Mouse (Mus musculus) lung, postnatal 0 days (tissue): ENCODE measurements around the gene Exosc1. TPM values are rescaled to one million over a fixed set of nuclear protein-coding genes. Genes with fewer than 3 reads are reported as not detected.
"Not testable (repeated sequence)": the region's sequence is repeated elsewhere in the genome, so short reads cannot be mapped to it uniquely, and the experiment has no call there.

Source experiments
- ATAC-seq: fragments of 200-750 bp; cut with Nextera tagmentation; 2 replicates; pipeline ENCODE4 v1.8.0; 2017; ENCODE audit warnings: moderate library complexity
- DNase-seq: peaks from one replicate; pipeline ENCODE4 v3.0.0-alpha.2; 2016; ENCODE audit warnings: low spot score
- H3K27ac ChIP-seq: fragments of 300-500 bp; sonication (generic); 2 replicates; pipeline ENCODE4 v1.5.1; 2014; ENCODE audit warnings: antibody characterized with exemption, mild to moderate bottlenecking, low read length, mixed read lengths
- H3K27me3 ChIP-seq: fragments of 300-500 bp; sonication (generic); replicated peaks from 2 replicates; pipeline ENCODE4 v1.6.1; 2014; ENCODE audit warnings: low read length, mixed read lengths; ENCODE audit not compliant: insufficient read depth
- H3K36me3 ChIP-seq: fragments of 300-500 bp; sonication (generic); 2 replicates; pipeline ENCODE4 v1.6.1; 2014; ENCODE audit warnings: low read length, mixed read lengths; ENCODE audit not compliant: insufficient read depth
- H3K4me1 ChIP-seq: fragments of 300-500 bp; sonication (generic); 2 replicates; pipeline ENCODE4 v1.6.1; 2014; ENCODE audit warnings: antibody characterized with exemption, low read depth, low read length, mixed read lengths; ENCODE audit not compliant: insufficient read depth
- H3K4me2 ChIP-seq: fragments of 300-500 bp; sonication (generic); replicated peaks from 2 replicates; pipeline ENCODE4 v1.6.1; 2014; ENCODE audit warnings: low read depth, mild to moderate bottlenecking, low read length, moderate library complexity, mixed read lengths
- H3K4me3 ChIP-seq: fragments of 300-500 bp; sonication (generic); 2 replicates; pipeline ENCODE4 v1.5.1; 2014; ENCODE audit warnings: low read depth, low read length
- H3K9ac ChIP-seq: fragments of 300-500 bp; sonication (generic); replicated peaks from 2 replicates; pipeline ENCODE4 v1.6.1; 2014; ENCODE audit warnings: low read depth, mild to moderate bottlenecking
- H3K9me3 ChIP-seq: fragments of 300-500 bp; sonication (generic); 2 replicates; pipeline ENCODE4 v1.6.1; 2016; ENCODE audit warnings: low read length, mixed read lengths
- CTCF ChIP-seq: IDR thresholded peaks from 2 replicates; pipeline ENCODE4 v1.5.1; 2016; ENCODE audit warnings: antibody characterized with exemption, mild to moderate bottlenecking
- EP300 ChIP-seq: IDR thresholded peaks from 2 replicates; pipeline ENCODE4 v1.6.1; 2016; ENCODE audit warnings: antibody characterized with exemption, mild to moderate bottlenecking, control low read depth
- WGBS: fragments of 180-500 bp; shearing (Covaris S2); extraction: QIAGEN DNeasy Blood & Tissue Kit; methylation state at CpG from one replicate; pipeline ENCODE4 v1.1.7; 2014; 5-methylcytosine and 5-hydroxymethylcytosine counted together
- polyA plus RNA-seq: library from polyadenylated mRNA; unstranded; fragments of >200 nt; fragmentation: Nextera tagmentation; extraction: Ambion mirVana; gene quantifications from 2 replicates; pipeline ENCODE4 v1.2.1, GENCODE M21; 2015

Exosc1 gene
- polyA plus RNA-seq, 1 experiment from 2014 or later, result 45.2 TPM

- peak; percentile 11 for DNase-seq
- no peak for ATAC-seq
- Histone ChIP-seq H3K27me3 (no peaks in the 10 kb centered on the region), H3K4me2 (no peak overlapping the region), H3K4me3 (no peak overlapping the region), H3K36me3 (peaks cover 20% of the 10 kb centered on the region), H3K4me1 (peaks cover 16% of the 10 kb centered on the region; the same call in 1 of the 2 replicates), H3K9ac (no peak overlapping the region), H3K27ac (no peak overlapping the region), H3K9me3 (no peaks in the 10 kb centered on the region)
- TF ChIP-seq CTCF, result no peak
- TF ChIP-seq EP300, result no peak
- WGBS, result 74% methylated on average over 4 of the region's 4 CpGs
Observed at GRCm38 (mm10) chr19:41916853-41917252, 16.4 kb downstream of the Exosc1 start.

- Histone ChIP-seq H3K9ac (no peak overlapping the region), H3K9me3 (no peaks in the 10 kb centered on the region), H3K36me3 (peaks cover 20% of the 10 kb centered on the region), H3K27me3 (no peaks in the 10 kb centered on the region), H3K4me1 (peaks cover 16% of the 10 kb centered on the region; the same call in 1 of the 2 replicates), H3K27ac (no peak overlapping the region), H3K4me3 (no peak overlapping the region), H3K4me2 (no peak overlapping the region)
- TF ChIP-seq CTCF, result no peak
- TF ChIP-seq EP300, result no peak
- no peak for ATAC-seq
- 84% methylated on average over 3 of the region's 3 CpGs for WGBS
- no peak for DNase-seq
Observed at GRCm38 (mm10) chr19:41915294-41915693, 17.9 kb downstream of the Exosc1 start.

- H3K9me3 ChIP-seq, DNase-seq, ATAC-seq, H3K27me3 ChIP-seq, H3K4me3 ChIP-seq, H3K9ac ChIP-seq, H3K27ac ChIP-seq, H3K4me2 ChIP-seq: not testable (repeated sequence)
- Histone ChIP-seq H3K4me1 (peaks cover 16% of the 10 kb centered on the region; the same call in 1 of the 2 replicates), H3K36me3 (peaks cover 20% of the 10 kb centered on the region)
Observed at GRCm38 (mm10) chr19:41914592-41914882, 18.7 kb downstream of the Exosc1 start.

GRCm38 (mm10) chr19:41913774-41914591 is 19.2 kb downstream of the Exosc1 start:
- peak overlapping the region; percentile 22; the same call in 1 of the 2 replicates for H3K27ac ChIP-seq
- 0 out of 2 replicates have a peak overlapping the region, but pooled peaks have one; percentile 71 for H3K4me3 ChIP-seq

GRCm38 (mm10) chr19:41912121-41913080 is 20.8 kb downstream of the Exosc1 start:
- no peaks in the 10 kb centered on the region for H3K27me3 ChIP-seq
- H3K4me2 ChIP-seq, result peak overlapping the region; percentile 91
- H3K9me3 ChIP-seq, result no peaks in the 10 kb centered on the region
- peaks cover 18% of the 10 kb centered on the region; the same call in 1 of the 2 replicates for H3K4me1 ChIP-seq
- H3K4me3 ChIP-seq, result peak overlapping the region; percentile 71
- ATAC-seq (peak; percentile 24; the same call in 1 of the 2 replicates), DNase-seq (peak; percentile 27)
- peak overlapping the region; percentile 54 for H3K9ac ChIP-seq
- WGBS, result under 1% methylated on average over 37 of the region's 53 CpGs
- peaks cover 12% of the 10 kb centered on the region for H3K36me3 ChIP-seq
- TF ChIP-seq CTCF (no peak), EP300 (no peak)
- H3K27ac ChIP-seq, result peak overlapping the region; percentile 73

More at GRCm38 (mm10) chr19:41913774-41914591, 19.2 kb downstream of the Exosc1 start:
- Histone ChIP-seq H3K9ac (no peak overlapping the region), H3K4me2 (peak overlapping the region; percentile 91), H3K9me3 (no peaks in the 10 kb centered on the region), H3K36me3 (peaks cover 17% of the 10 kb centered on the region), H3K27me3 (no peaks in the 10 kb centered on the region), H3K4me1 (peaks cover 16% of the 10 kb centered on the region; the same call in 1 of the 2 replicates)
- TF ChIP-seq CTCF (no peak), EP300 (no peak)
- WGBS, result 41% methylated on average over 6 of the region's 6 CpGs
- ATAC-seq (no peak), DNase-seq (peak; percentile 19)
